Mouse (Mus musculus): ENCODE measurements around the gene Bbs5.

DNA sequence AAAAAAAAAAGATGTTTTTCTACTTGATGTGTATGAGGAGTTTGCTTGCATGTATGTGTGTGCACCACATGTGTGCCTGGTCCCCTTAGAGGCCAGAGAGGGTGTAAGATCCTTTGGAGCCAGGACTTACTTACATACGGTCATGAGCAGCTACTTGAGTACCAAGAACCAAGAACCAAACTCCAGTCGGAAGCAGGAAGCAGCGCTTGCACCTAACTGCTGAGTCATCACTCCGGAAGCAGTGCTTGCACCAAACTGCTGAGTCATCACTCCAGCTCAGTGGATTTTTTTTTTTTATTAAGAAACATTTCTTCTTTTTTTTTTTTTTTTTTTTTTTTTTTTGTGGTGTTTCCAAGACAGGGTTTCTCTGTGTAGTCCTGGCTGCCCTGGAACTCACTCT is 33.7 kb upstream of the Bbs5 start:
- TF ChIP-seq CTCF (IDR thresholded peaks at IDR 0.05; ENCODE audit: low read depth) (no peak), EP300 (IDR thresholded peaks at IDR 0.05; ENCODE audit: low read depth) (no peak)

Data from liver, postnatal 0 days (tissue).